Mouse (Mus musculus) lung, embryonic 16.5 days (tissue): ENCODE measurements around the gene Myadml2. TPM values are rescaled to one million over a fixed set of nuclear protein-coding genes. Genes with fewer than 3 reads are reported as not detected.

Experiments used
- ATAC-seq: fragments of 200-750 bp; cut with Nextera tagmentation; 2 replicates; pipeline ENCODE4 v1.8.0; 2017; ENCODE audit warnings: low read depth, mild to moderate bottlenecking, moderate library complexity
- H3K27ac ChIP-seq: fragments of 300-500 bp; sonication (generic); 2 replicates; pipeline ENCODE4 v1.5.1; 2014; ENCODE audit warnings: mild to moderate bottlenecking, control low read depth, low read length
- H3K27me3 ChIP-seq: fragments of 300-500 bp; sonication (generic); 2 replicates; pipeline ENCODE4 v1.6.1; 2014; ENCODE audit warnings: low read depth, low read length, mixed read lengths; ENCODE audit not compliant: control insufficient read depth, insufficient read depth
- H3K36me3 ChIP-seq: fragments of 300-500 bp; sonication (generic); 2 replicates; pipeline ENCODE4 v1.6.1; 2014; ENCODE audit warnings: low read length; ENCODE audit not compliant: control insufficient read depth, insufficient read depth
- H3K4me1 ChIP-seq: fragments of 300-500 bp; sonication (generic); replicated peaks from 2 replicates; pipeline ENCODE4 v1.6.1; 2014; ENCODE audit warnings: low read length, mixed read lengths; ENCODE audit not compliant: control insufficient read depth, insufficient read depth
- H3K4me2 ChIP-seq: fragments of 300-500 bp; sonication (generic); 2 replicates; pipeline ENCODE4 v1.6.1; 2014; ENCODE audit warnings: low read depth, low read length, control low read depth
- H3K4me3 ChIP-seq: fragments of 300-500 bp; sonication (generic); 2 replicates; pipeline ENCODE4 v1.5.1; 2014; ENCODE audit warnings: mild to moderate bottlenecking, low read length, control low read depth
- H3K9ac ChIP-seq: fragments of 300-500 bp; sonication (generic); 2 replicates; pipeline ENCODE4 v1.6.1; 2014; ENCODE audit warnings: low read length, control low read depth
- H3K9me3 ChIP-seq: fragments of 300-500 bp; sonication (generic); 2 replicates; pipeline ENCODE4 v1.6.1; 2016; ENCODE audit warnings: low read length; ENCODE audit not compliant: control insufficient read depth
- WGBS: fragments of 180-500 bp; shearing (Covaris S2); extraction: QIAGEN DNeasy Blood & Tissue Kit; methylation state at CpG from one replicate; pipeline ENCODE4 v1.1.7; 2014; 5-methylcytosine and 5-hydroxymethylcytosine counted together
- polyA plus RNA-seq: library from polyadenylated mRNA; unstranded; fragments of >200 nt; fragmentation: Nextera tagmentation; extraction: Ambion mirVana; gene quantifications from 2 replicates; pipeline ENCODE4 v1.2.1, GENCODE M21; 2015

Myadml2 gene
- polyA plus RNA-seq, result 0.97 and 1.1 TPM in 2 replicates

DNA sequence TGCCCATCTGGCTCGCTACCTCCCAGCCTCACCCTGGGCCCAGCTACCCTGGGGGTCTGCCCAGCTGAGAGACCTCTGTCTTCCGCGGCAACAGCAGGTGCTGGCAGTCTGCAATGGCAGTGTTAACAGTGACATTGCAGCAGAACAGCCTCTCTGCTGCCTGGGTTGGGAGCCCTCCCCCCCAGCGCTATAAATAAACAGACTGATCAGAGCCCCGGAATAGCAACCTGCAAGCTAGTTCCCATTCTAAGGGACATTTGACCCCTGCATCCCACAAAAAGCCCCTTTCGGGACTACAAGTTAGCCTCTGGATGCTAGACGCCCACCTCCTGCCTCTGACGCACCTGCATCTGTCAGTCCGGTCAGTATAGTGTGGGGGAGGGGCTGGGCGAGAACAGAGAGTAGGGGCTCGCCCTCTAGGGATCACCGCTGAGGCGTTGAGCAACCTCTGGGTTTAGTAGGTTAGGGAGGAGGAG lies at the start of gene Myadml2:
Gene Myadml2, minus strand, starts transcription at position 158 of the 476 bp plus-strand sequence.
- Histone ChIP-seq H3K4me3 (peak within 1 kb of the TSS; percentile 25), H3K4me2 (peak within 1 kb of the TSS; percentile 44), H3K27me3 (peaks cover 5% of the 10 kb centered on the region; the same call in 1 of the 2 replicates), H3K27ac (no peak within 1 kb of the TSS), H3K4me1 (peaks cover 8% of the 10 kb centered on the region), H3K9ac (peak within 1 kb of the TSS; percentile 55), H3K36me3 (no peaks in the 10 kb centered on the region), H3K9me3 (no peaks in the 10 kb centered on the region)
- 2% methylated on average over 13 of the region's 13 CpGs for WGBS
- ATAC-seq, result no peak

DNA sequence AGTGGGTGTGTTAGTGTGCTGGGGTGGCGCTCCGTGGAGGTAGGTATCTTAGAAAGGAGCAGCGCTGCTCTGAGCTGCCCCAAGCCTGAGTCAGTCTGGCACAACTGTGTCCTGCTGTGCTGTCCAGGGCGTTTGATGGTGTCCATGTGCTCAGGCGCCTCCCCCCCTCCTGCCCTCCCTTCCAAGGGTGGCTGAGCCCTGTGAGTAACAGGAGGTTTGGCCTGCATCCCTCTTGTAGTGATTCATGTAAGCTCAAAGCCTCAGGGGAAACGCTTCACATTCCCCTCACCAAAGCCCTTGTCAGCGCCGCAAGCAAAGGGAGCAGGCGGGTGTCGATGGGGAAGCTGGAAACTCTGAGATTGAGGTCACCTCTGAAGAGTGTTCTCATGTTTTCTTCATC lies 49.8 kb upstream of the Myadml2 start:
- H3K36me3 ChIP-seq, result peaks cover 11% of the 10 kb centered on the region; the same call in 1 of the 2 replicates
- H3K27me3 ChIP-seq, result no peaks in the 10 kb centered on the region
- H3K9me3 ChIP-seq, result no peaks in the 10 kb centered on the region
- no peak overlapping the region for H3K9ac ChIP-seq
- 57% methylated on average over 10 of the region's 10 CpGs for WGBS
- peak overlapping the region; percentile 62; the same call in 1 of the 2 replicates for H3K27ac ChIP-seq
- peak; percentile 55 for ATAC-seq
- no peak overlapping the region for H3K4me2 ChIP-seq
- H3K4me1 ChIP-seq, result peaks cover 7% of the 10 kb centered on the region
- no peak overlapping the region for H3K4me3 ChIP-seq

DNA sequence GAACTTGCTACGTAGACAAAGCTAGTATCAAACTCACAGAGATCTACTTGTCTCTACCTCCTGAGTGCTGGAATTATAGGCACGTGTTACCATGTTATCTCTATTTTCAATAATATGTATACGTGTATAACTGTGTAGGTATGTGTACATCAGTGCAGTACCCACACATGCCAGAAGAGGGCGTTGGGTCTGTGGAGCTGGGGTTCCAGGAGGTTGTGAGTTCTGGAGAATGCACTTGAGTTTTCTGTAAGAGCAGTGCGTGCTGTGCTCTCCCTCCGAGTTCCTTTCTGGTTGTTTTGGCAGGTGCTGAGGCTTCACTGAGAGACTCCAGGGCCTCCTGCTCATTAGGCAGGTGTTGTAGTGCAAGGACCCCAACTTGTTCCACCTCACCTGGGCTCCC lies 48.6 kb upstream of the Myadml2 start:
- Histone ChIP-seq H3K9me3 (no peaks in the 10 kb centered on the region), H3K4me3 (no peak overlapping the region), H3K4me2 (no peak overlapping the region), H3K27ac (no peak overlapping the region), H3K36me3 (peaks cover 6% of the 10 kb centered on the region; the same call in 1 of the 2 replicates), H3K9ac (no peak overlapping the region), H3K4me1 (peaks cover 7% of the 10 kb centered on the region), H3K27me3 (no peaks in the 10 kb centered on the region)
- ATAC-seq, result no peak
- 82% methylated on average over 6 of the region's 6 CpGs for WGBS

DNA sequence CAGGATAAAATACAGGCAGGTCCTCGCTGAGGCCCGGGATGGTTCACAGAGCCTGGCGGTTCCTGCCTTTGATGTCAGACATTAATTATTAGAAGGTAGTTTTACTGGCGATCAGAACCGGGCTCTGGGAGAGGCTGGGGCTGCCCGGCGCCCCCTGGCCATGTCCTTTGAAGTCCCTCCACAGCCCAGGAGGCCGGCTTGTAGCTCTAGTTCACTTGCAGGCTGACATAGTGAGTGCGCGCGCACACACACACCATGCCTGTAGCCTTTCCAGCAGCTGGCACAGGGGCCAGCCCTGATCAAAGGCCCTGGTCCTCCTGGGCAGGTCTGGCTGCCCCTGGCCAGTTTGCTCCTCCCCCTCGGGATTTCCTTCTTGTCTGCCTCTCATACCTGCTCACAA lies 47.7 kb upstream of the Myadml2 start:
- no peak overlapping the region for H3K4me3 ChIP-seq
- 36% methylated on average over 12 of the region's 12 CpGs for WGBS
- H3K4me2 ChIP-seq, result no peak overlapping the region
- H3K9ac ChIP-seq, result no peak overlapping the region
- no peaks in the 10 kb centered on the region for H3K27me3 ChIP-seq
- peak; percentile 17; the same call in 1 of the 2 replicates for ATAC-seq
- peak overlapping the region; percentile 34 for H3K27ac ChIP-seq
- H3K36me3 ChIP-seq, result peaks cover 4% of the 10 kb centered on the region; the same call in 1 of the 2 replicates
- peaks cover 7% of the 10 kb centered on the region for H3K4me1 ChIP-seq
- no peaks in the 10 kb centered on the region for H3K9me3 ChIP-seq

DNA sequence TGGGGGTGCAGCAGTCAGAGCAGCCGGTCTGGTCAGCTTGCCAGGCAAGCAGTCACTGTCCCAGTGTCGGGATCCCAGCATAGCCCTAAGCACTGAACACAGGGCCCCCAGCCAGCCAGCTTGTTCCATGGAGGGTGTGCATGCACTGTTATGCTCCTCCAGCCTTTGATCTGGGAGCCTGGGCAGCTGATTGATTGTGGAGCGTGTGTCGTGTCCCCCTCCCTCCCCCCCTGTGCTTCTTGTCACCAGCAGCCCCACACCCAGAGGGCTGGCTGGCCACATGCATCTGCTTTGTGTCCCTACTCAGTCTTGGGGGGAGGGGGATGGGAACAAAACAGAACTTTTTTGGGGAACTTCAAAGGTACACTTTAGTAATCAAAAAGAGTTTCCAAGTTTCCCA lies 47.2 kb upstream of the Myadml2 start:
- 21% methylated on average over 4 of the region's 4 CpGs for WGBS
- Histone ChIP-seq H3K4me3 (no peak overlapping the region), H3K4me1 (peaks cover 7% of the 10 kb centered on the region), H3K27me3 (no peaks in the 10 kb centered on the region), H3K36me3 (peaks cover 4% of the 10 kb centered on the region; the same call in 1 of the 2 replicates), H3K4me2 (no peak overlapping the region), H3K27ac (peak overlapping the region; percentile 28), H3K9ac (no peak overlapping the region), H3K9me3 (no peaks in the 10 kb centered on the region)
- ATAC-seq, result peak; percentile 83

DNA sequence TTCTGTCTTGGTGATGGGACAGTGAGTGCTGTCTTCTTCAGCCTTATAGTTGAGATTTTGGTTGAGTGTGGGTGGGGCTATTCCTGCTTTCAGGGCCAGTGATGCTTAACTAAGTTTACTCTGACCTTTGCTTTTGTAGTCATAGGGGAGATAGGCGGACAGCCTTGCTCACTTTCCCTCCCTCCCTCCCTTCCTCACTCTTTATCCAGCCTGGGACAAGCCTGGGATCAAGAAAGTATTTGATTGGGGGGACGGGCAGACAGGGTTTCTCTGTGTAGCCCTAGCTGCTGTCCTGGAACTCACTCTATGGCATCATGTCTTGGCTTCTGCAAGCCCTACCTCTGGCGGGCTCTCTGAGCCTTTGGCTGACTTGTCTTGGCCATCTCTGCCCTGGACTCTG lies 45.5 kb upstream of the Myadml2 start:
- H3K9ac ChIP-seq, result no peak overlapping the region
- no peak overlapping the region for H3K4me2 ChIP-seq
- H3K36me3 ChIP-seq, result peaks cover 13% of the 10 kb centered on the region
- H3K27me3 ChIP-seq, result no peaks in the 10 kb centered on the region
- H3K4me1 ChIP-seq, result peaks cover 7% of the 10 kb centered on the region
- ATAC-seq, result no peak
- no peak overlapping the region for H3K27ac ChIP-seq
- WGBS, result 76% methylated on average over 3 of the region's 3 CpGs
- no peak overlapping the region for H3K4me3 ChIP-seq
- H3K9me3 ChIP-seq, result no peaks in the 10 kb centered on the region

DNA sequence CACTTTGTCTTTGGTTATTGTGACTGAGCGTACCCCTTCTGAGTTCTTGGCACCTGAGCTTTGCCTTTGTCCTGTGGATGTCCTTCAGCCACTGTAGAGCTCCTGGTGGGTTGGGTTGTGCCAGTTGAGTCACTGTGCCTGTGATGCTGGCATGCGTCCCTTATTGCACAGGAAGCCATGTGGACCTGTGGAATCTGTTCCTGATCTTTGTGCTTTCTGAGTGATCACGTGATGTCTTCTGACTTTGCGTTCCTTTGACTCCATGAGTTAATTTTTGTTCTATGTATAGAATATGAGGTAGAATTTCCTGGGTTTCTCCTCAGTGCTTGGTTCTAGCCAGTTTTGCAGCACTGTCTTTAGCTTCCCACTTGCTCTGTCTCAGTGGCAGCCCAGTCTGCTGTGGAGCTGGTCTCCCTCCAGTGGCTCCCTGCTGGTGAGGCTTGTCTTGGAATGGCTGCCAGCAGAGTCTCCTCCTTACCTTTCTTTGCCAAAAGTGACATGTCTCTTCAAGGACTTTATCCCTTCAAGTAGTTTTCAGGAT lies 44.6 kb upstream of the Myadml2 start:
- Histone ChIP-seq H3K27me3 (no peaks in the 10 kb centered on the region), H3K27ac (no peak overlapping the region), H3K4me2 (no peak overlapping the region), H3K36me3 (peaks cover 14% of the 10 kb centered on the region), H3K4me3 (no peak overlapping the region), H3K9ac (no peak overlapping the region), H3K9me3 (no peaks in the 10 kb centered on the region), H3K4me1 (peaks cover 10% of the 10 kb centered on the region)
- WGBS, result 86% methylated on average over 4 of the region's 4 CpGs
- no peak for ATAC-seq

DNA sequence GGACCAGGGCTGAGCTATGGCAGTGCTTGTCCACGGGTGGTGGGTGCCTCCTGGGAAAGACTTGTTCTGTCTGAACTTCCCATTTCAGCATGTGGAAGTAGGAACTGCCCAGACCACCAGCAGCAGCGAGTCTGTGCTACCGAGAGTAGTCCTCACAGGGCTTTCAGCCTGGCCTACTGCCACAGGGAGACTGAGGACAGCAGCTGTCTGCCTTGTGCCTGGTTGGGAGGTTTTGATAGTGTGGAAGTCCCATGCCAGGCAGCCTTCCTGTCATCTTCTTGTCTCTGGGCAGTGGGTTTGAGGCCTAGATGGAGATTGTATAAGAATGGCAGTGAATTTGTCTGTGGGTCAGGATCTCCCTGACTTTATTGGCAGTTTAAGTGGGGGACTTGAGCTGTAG lies 41.4 kb upstream of the Myadml2 start:
- Histone ChIP-seq H3K27ac (no peak overlapping the region), H3K4me3 (no peak overlapping the region), H3K36me3 (peaks cover 11% of the 10 kb centered on the region), H3K4me2 (no peak overlapping the region), H3K27me3 (no peaks in the 10 kb centered on the region), H3K9me3 (no peaks in the 10 kb centered on the region), H3K9ac (no peak overlapping the region), H3K4me1 (peaks cover 19% of the 10 kb centered on the region)
- WGBS, result 81% methylated on average over 3 of the region's 3 CpGs
- ATAC-seq, result no peak

DNA sequence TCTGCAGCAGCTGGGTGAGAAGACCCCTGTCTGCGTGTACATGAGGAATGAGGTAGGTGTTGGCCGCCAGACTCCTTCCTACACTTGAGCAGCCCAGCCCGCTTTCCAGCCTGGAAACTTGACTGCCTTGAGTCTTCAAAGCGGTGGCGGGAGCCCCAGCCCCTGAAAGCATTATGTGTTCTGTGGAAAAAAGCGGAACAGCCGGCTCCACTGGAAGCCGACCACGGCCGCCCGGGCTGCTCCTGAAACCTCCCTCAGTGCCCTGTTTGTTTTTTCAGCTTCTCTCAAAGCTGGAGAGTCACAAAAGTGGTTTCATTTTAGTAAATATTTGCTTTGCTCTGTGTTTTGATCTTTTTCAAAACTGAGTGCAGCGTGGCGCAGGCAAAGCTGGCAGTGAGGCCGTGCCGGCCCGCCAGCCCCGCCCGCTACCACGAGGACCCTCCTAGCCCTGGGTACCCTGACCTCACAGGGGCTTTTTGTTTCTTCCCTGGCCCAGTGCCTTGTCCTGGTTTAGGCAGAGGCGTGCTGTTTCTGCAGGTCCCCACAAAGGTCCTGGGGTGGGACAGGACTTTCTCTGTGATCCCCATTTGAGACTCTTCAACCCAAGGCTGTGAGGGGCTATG lies 38.8 kb upstream of the Myadml2 start:
- H3K27ac ChIP-seq, result peak overlapping the region; percentile 98
- WGBS, result 49% methylated on average over 20 of the region's 20 CpGs
- peak overlapping the region; percentile 3; the same call in 1 of the 2 replicates for H3K4me2 ChIP-seq
- H3K4me1 ChIP-seq, result peaks cover 21% of the 10 kb centered on the region
- H3K36me3 ChIP-seq, result peaks cover 14% of the 10 kb centered on the region
- peak overlapping the region; percentile 46; the same call in 1 of the 2 replicates for H3K9ac ChIP-seq
- no peak overlapping the region for H3K4me3 ChIP-seq
- H3K9me3 ChIP-seq, result no peaks in the 10 kb centered on the region
- peak; percentile 81 for ATAC-seq
- H3K27me3 ChIP-seq, result no peaks in the 10 kb centered on the region
